Mouse (Mus musculus) limb, embryonic 11.5 days (tissue): ENCODE results near the gene Sobp. TPM values are rescaled to one million over a fixed set of nuclear protein-coding genes. Genes with fewer than 3 reads are reported as not detected.

ENCODE experiments used
- ATAC-seq: fragments of 200-750 bp; cut with Nextera tagmentation; 2 replicates; pipeline ENCODE4 v1.8.0; 2017; ENCODE audit warnings: low read depth; ENCODE audit not compliant: insufficient number of reproducible peaks, low FRiP score, low TSS enrichment
- DNase-seq: peaks from one replicate; pipeline ENCODE4 v3.0.0-alpha.2; 2015; ENCODE audit warnings: low spot score
- H3K27ac ChIP-seq: fragments of 300-500 bp; sonication (generic); replicated peaks from 2 replicates; pipeline ENCODE4 v1.5.1; 2014; ENCODE audit warnings: low read depth, mild to moderate bottlenecking, low read length
- H3K27me3 ChIP-seq: fragments of 300-500 bp; sonication (generic); 2 replicates; pipeline ENCODE4 v1.6.1; 2014; ENCODE audit warnings: mild to moderate bottlenecking, low read length, mixed read lengths; ENCODE audit not compliant: control insufficient read depth, insufficient read depth
- H3K36me3 ChIP-seq: fragments of 300-500 bp; sonication (generic); 2 replicates; pipeline ENCODE4 v1.6.1; 2014; ENCODE audit warnings: mild to moderate bottlenecking, low read length, moderate library complexity, mixed read lengths; ENCODE audit not compliant: control insufficient read depth, insufficient read depth
- H3K4me1 ChIP-seq: fragments of 300-500 bp; sonication (generic); 2 replicates; pipeline ENCODE4 v1.6.1; 2014; ENCODE audit warnings: low read length, mixed read lengths; ENCODE audit not compliant: control insufficient read depth, insufficient read depth
- H3K4me2 ChIP-seq: fragments of 300-500 bp; sonication (generic); 2 replicates; pipeline ENCODE4 v1.6.1; 2014; ENCODE audit warnings: low read depth, mild to moderate bottlenecking, moderate library complexity; ENCODE audit not compliant: severe bottlenecking
- H3K4me3 ChIP-seq: fragments of 300-500 bp; sonication (generic); 2 replicates; pipeline ENCODE4 v1.5.1; 2014; ENCODE audit warnings: low read depth, low read length
- H3K9ac ChIP-seq: fragments of 300-500 bp; sonication (generic); 2 replicates; pipeline ENCODE4 v1.6.1; 2014; ENCODE audit warnings: mild to moderate bottlenecking, low read length
- H3K9me3 ChIP-seq: fragments of 300-500 bp; sonication (generic); 2 replicates; pipeline ENCODE4 v1.6.1; 2016; ENCODE audit warnings: low read length; ENCODE audit not compliant: control insufficient read depth
- WGBS: fragments of 180-500 bp; shearing (Covaris S2); extraction: QIAGEN DNeasy Blood & Tissue Kit; methylation state at CpG from one replicate; pipeline ENCODE4 v1.1.7; 2014; 5-methylcytosine and 5-hydroxymethylcytosine counted together
- polyA plus RNA-seq: library from polyadenylated mRNA; unstranded; fragments of >200 nt; fragmentation: Nextera tagmentation; extraction: Ambion mirVana; gene quantifications from 2 replicates; pipeline ENCODE4 v1.2.1, GENCODE M21; 2014

The Sobp gene
- polyA plus RNA-seq, 1 experiment from 2014 or later, result 3.9 TPM

DNA sequence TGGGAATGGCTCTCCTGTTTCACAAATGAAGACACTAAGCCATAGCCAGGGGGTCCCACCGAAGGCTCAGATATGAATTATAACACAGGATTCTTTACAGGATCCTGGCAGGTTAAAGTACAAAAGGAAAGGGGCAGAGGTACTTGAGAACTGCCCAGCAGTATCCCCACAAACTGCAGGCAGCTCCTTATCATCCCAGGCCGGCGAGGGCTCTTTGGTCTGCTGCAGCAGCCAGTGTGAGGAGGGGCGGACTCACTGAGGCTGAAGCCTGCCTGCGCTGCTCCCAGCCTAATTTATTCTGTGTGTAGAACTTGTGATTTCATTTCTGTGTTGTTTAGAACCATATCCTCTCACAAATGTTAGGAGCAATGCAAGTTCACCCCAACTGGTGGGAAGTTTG lies 79.8 kb downstream of the Sobp start:
- no peaks in the 10 kb centered on the region for H3K9me3 ChIP-seq
- no peak for ATAC-seq
- no peak overlapping the region for H3K27ac ChIP-seq
- H3K4me3 ChIP-seq, result no peak overlapping the region
- no peak overlapping the region for H3K4me2 ChIP-seq
- H3K9ac ChIP-seq, result no peak overlapping the region
- H3K4me1 ChIP-seq, result 0 out of 2 replicates have a peak, but pooled peaks cover 5% of the 10 kb centered on the region
- 38% methylated on average over 5 of the region's 5 CpGs for WGBS
- no peaks in the 10 kb centered on the region for H3K36me3 ChIP-seq
- DNase-seq, result peak; percentile 33
- H3K27me3 ChIP-seq, result no peaks in the 10 kb centered on the region; the same call in 1 of the 2 replicates

DNA sequence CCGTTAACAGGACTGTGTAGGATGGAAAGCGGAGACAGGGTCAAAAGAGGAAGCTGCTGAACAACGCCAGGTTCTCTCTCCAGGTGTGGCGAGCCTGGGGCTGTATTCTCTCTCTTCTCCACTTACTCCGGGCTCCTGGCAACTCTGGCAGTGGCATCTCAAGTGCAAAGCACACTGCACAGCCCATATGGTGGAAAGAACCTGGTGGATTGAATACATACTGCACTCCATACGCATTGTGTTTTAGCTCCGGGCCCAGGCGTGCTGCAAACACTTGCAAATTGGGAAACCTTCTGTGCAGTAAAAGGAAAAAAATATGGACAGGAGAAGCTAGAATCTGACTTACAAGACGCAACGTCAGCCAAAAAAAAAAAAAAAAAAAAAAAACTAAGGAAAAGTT lies 80.9 kb downstream of the Sobp start:
- WGBS, result 81% methylated on average over 10 of the region's 10 CpGs
- H3K27ac ChIP-seq, result no peak overlapping the region

DNA sequence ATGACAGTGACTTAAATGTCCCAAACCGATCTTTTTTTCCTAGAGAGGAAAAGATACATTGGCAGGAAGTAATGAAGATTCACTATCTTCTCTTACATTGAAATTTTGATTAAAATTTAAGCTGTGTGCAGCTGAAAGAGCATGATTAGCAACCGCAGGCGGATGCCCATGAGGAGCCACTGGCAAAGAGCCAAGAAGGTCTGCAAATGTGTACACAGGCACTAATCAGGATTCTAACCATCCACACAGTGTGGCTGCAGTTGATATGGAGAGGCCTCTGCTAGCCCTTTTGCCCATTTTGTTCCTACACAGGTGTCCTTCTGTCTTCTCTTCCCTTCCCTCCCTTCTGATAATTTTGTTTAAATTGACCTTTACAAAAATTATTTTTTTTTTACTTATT lies 84.3 kb downstream of the Sobp start:
- H3K9ac ChIP-seq, result no peak overlapping the region
- 95% methylated on average over 3 of the region's 3 CpGs for WGBS
- no peak overlapping the region for H3K27ac ChIP-seq
- no peak for DNase-seq
- H3K36me3 ChIP-seq, result no peaks in the 10 kb centered on the region
- ATAC-seq, result no peak
- H3K4me2 ChIP-seq, result no peak overlapping the region
- H3K27me3 ChIP-seq, result no peaks in the 10 kb centered on the region
- no peaks in the 10 kb centered on the region for H3K9me3 ChIP-seq
- H3K4me1 ChIP-seq, result 0 out of 2 replicates have a peak, but pooled peaks cover 2% of the 10 kb centered on the region
- no peak overlapping the region for H3K4me3 ChIP-seq

More for the DNA sequence above, 80.9 kb downstream of the Sobp start:
- H3K4me2 ChIP-seq, result no peak overlapping the region
- H3K36me3 ChIP-seq, result no peaks in the 10 kb centered on the region
- H3K27me3 ChIP-seq, result no peaks in the 10 kb centered on the region; the same call in 1 of the 2 replicates
- no peaks in the 10 kb centered on the region for H3K9me3 ChIP-seq
- ATAC-seq (no peak), DNase-seq (no peak)
- H3K4me1 ChIP-seq, result 0 out of 2 replicates have a peak, but pooled peaks cover 5% of the 10 kb centered on the region
- H3K9ac ChIP-seq, result no peak overlapping the region
- no peak overlapping the region for H3K4me3 ChIP-seq

DNA sequence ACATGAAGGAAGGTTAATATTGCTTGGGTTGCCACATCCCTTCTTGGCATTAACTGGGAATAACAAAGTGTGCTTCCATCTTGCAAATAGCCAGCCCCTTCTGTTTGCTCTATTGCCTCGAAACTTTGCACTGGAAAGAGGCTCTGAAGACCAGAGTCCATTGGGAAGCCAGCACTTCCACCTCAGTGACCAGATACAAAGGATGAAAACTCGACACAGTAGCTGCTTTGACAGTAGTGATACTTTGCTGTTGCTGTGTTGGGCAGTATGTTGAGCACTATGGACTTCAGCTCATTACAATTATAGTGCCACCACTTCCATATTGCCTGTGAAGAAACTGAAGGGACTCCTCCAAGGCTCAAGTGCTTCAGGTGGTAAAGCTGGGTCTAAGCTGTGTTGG lies 86.9 kb downstream of the Sobp start:
- no peaks in the 10 kb centered on the region for H3K4me1 ChIP-seq
- no peak overlapping the region for H3K4me2 ChIP-seq
- no peaks in the 10 kb centered on the region for H3K27me3 ChIP-seq
- H3K4me3 ChIP-seq, result no peak overlapping the region
- WGBS, result 70% methylated on average over 2 of the region's 2 CpGs
- H3K9ac ChIP-seq, result no peak overlapping the region
- H3K27ac ChIP-seq, result no peak overlapping the region
- ATAC-seq (no peak), DNase-seq (no peak)
- no peaks in the 10 kb centered on the region for H3K36me3 ChIP-seq
- no peaks in the 10 kb centered on the region for H3K9me3 ChIP-seq

DNA sequence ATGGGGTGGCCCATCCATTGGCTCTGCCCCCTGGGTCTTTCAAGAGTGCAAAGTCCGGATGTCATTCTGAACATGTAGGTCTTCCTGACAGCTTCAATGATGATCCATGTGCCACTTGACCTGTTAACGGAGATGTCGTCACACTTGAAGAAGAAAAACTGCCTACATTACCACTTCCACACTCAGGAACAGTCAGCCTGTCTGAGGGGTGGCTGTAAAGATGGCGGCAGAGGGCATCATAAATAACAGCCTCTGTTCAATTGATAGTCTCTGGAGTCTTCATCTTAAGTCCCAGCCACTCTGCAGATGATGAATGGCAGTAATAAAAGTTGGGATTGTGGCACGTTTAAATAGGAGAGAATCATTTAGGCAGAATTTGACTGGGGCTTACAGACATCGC lies 87.4 kb downstream of the Sobp start:
- WGBS, result 64% methylated on average over 6 of the region's 6 CpGs
- DNase-seq, result no peak
- Histone ChIP-seq H3K4me1 (no peaks in the 10 kb centered on the region), H3K27ac (no peak overlapping the region), H3K36me3 (no peaks in the 10 kb centered on the region), H3K4me2 (no peak overlapping the region), H3K27me3 (no peaks in the 10 kb centered on the region), H3K9me3 (no peaks in the 10 kb centered on the region), H3K4me3 (no peak overlapping the region), H3K9ac (no peak overlapping the region)
- no peak for ATAC-seq

DNA sequence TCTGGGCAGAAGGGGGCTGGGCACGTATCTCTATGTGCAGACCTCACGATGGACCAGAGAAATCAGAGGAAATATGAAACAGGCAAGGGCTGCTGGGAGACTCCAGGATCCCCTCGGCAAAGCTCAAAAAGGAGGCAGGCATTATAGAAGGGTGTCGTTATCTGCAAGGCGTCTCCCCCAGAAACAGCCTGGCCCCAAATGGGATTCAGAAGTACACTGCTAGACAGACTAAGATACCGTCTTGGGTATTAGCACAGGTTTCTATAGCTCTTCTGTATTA lies 90.3 kb downstream of the Sobp start:
- Histone ChIP-seq H3K4me2 (no peak overlapping the region), H3K27ac (no peak overlapping the region), H3K4me3 (no peak overlapping the region), H3K9ac (no peak overlapping the region), H3K27me3 (no peaks in the 10 kb centered on the region), H3K36me3 (no peaks in the 10 kb centered on the region), H3K4me1 (no peaks in the 10 kb centered on the region), H3K9me3 (no peaks in the 10 kb centered on the region)
- 54% methylated on average over 6 of the region's 6 CpGs for WGBS
- ATAC-seq (no peak), DNase-seq (no peak)

DNA sequence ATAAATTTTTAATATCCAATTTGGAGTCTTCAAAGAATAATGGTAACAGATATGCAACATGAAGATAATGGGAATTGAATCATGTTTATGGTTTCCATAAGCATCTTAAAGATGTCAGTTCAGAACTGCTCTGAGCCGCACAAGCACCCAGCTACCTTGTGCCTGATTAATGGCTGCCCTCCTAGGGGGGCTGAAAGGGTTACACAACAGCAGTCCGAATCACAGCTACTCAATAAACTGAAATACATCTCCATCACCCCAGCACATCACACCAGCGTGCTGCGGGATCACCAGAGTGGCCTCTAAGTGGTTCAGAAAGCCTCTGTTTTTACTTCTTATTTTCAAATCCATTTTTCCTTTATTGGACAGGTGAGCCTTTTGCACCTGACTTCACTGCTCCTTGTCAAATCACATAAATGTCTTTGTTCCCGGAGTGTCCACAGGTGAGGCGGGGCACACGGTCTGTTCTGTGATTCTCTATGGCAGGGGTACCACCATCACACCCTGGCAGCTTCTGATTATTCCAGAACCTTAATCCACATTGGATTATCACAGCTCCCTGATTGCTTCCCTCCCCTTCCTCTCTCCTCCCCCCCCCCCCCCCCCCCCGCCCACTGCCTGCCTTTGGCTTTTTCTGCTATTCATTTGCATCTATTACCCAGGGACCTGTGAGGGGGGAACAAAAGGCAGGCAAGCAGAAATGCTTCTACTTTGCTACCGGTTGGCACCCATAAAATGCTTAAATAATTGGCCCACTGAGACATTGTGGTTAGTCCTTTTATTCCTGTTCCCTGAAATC lies 90.8 kb downstream of the Sobp start:
- H3K27me3 ChIP-seq, result no peaks in the 10 kb centered on the region

DNA sequence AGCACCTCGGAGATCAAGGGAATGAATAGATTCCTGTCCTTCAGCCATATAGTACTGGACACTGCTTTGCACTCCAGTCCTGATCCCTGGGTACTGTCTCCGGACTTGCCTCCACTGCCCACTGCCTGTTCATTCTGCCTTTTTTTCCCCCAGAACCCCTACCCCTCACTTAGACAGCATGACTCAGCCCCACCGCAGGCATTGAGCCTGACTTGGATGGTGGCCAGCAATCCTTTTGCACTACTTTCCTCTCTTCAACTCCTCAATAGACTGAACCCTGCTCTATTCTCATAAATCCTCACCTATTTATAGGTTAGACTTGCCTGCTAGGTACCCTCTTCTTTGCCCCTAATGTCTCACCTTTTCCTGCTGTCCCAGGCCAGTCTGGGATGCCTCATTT lies 93.0 kb downstream of the Sobp start:
- no peaks in the 10 kb centered on the region for H3K4me1 ChIP-seq
- no peaks in the 10 kb centered on the region for H3K9me3 ChIP-seq
- no peak overlapping the region for H3K27ac ChIP-seq
- no peak overlapping the region for H3K4me2 ChIP-seq
- DNase-seq, result no peak
- no peaks in the 10 kb centered on the region for H3K36me3 ChIP-seq
- no peaks in the 10 kb centered on the region for H3K27me3 ChIP-seq
- WGBS, result 89% methylated on average over 3 of the region's 3 CpGs
- ATAC-seq, result no peak
- no peak overlapping the region for H3K9ac ChIP-seq
- H3K4me3 ChIP-seq, result no peak overlapping the region

More for the DNA sequence above, 90.8 kb downstream of the Sobp start:
- no peak overlapping the region for H3K4me3 ChIP-seq
- no peak for DNase-seq
- H3K9ac ChIP-seq, result no peak overlapping the region
- no peaks in the 10 kb centered on the region for H3K36me3 ChIP-seq
- 76% methylated on average over 8 of the region's 9 CpGs for WGBS
- H3K4me1 ChIP-seq, result no peaks in the 10 kb centered on the region
- no peak for ATAC-seq
- no peak overlapping the region for H3K27ac ChIP-seq
- H3K9me3 ChIP-seq, result no peaks in the 10 kb centered on the region
- no peak overlapping the region for H3K4me2 ChIP-seq
